Mouse (Mus musculus) spleen, adult 2 months (tissue): ENCODE results near the gene Zfp433. TPM values are rescaled to one million over a fixed set of nuclear protein-coding genes. Genes with fewer than 3 reads are reported as not detected.
"Not testable (repeated sequence)": the region's sequence is repeated elsewhere in the genome, so short reads cannot be mapped to it uniquely, and the experiment has no call there.

Experiments used
- DNase-seq, 2 experiments: peaks; one replicate each; pipeline versions ENCODE4 v3.0.0 to v3.0.0-alpha.2; 2012 to 2021; ENCODE audit warnings: low spot score in 2 of 2, low read depth in 1 of 2
- H3K27ac ChIP-seq: fragments of 200-500 bp; 2 replicates; pipeline ENCODE4 v1.5.1; 2012; ENCODE audit warnings: low read length, inconsistent platforms; ENCODE audit not compliant: insufficient read depth
- H3K27me3 ChIP-seq: fragments of 200-500 bp; 2 replicates; pipeline ENCODE4 v1.6.1; 2012; ENCODE audit warnings: mild to moderate bottlenecking, moderate library complexity, low read length, inconsistent platforms; ENCODE audit not compliant: control insufficient read depth, insufficient read depth
- H3K36me3 ChIP-seq: fragments of 200-500 bp; 2 replicates; pipeline ENCODE4 v1.6.1; 2012; ENCODE audit warnings: mild to moderate bottlenecking, low read length, inconsistent platforms; ENCODE audit not compliant: control insufficient read depth, insufficient read depth
- H3K4me1 ChIP-seq: fragments of 200-500 bp; 2 replicates; pipeline ENCODE4 v1.6.1; 2011; ENCODE audit warnings: inconsistent platforms; ENCODE audit not compliant: control insufficient read depth, insufficient read depth, insufficient read length
- H3K4me3 ChIP-seq: fragments of 200-500 bp; 2 replicates; pipeline ENCODE4 v1.5.1; 2011; ENCODE audit warnings: mild to moderate bottlenecking, inconsistent platforms; ENCODE audit not compliant: insufficient read depth, insufficient read length; ENCODE audit errors: extremely low read depth
- CTCF ChIP-seq: fragments of 200-500 bp; IDR thresholded peaks from 2 replicates; pipeline ENCODE4 v1.5.1; 2011; ENCODE audit warnings: mild to moderate bottlenecking, inconsistent platforms; ENCODE audit not compliant: insufficient read depth, insufficient read length, insufficient replicate concordance; ENCODE audit errors: extremely low read depth
- POLR2A ChIP-seq: fragments of 200-500 bp; IDR thresholded peaks from 2 replicates; pipeline ENCODE4 v1.6.1; 2011; ENCODE audit warnings: low read depth, low read length, inconsistent platforms
- WGBS: fragments of 180-500 bp; shearing (Covaris S2); methylation state at CpG from one replicate; pipeline ENCODE4 v1.1.7; 2018; 5-methylcytosine and 5-hydroxymethylcytosine counted together
- polyA plus RNA-seq: library from polyadenylated mRNA; depleted of rRNA; stranded (reverse); fragments of >200 nt; gene quantifications from 2 replicates; pipeline ENCODE4 v1.2.3, GENCODE M21; 2012; rRNA removed

Zfp433 gene
- 0.34 and 0.41 TPM in 2 replicates for polyA plus RNA-seq

DNA sequence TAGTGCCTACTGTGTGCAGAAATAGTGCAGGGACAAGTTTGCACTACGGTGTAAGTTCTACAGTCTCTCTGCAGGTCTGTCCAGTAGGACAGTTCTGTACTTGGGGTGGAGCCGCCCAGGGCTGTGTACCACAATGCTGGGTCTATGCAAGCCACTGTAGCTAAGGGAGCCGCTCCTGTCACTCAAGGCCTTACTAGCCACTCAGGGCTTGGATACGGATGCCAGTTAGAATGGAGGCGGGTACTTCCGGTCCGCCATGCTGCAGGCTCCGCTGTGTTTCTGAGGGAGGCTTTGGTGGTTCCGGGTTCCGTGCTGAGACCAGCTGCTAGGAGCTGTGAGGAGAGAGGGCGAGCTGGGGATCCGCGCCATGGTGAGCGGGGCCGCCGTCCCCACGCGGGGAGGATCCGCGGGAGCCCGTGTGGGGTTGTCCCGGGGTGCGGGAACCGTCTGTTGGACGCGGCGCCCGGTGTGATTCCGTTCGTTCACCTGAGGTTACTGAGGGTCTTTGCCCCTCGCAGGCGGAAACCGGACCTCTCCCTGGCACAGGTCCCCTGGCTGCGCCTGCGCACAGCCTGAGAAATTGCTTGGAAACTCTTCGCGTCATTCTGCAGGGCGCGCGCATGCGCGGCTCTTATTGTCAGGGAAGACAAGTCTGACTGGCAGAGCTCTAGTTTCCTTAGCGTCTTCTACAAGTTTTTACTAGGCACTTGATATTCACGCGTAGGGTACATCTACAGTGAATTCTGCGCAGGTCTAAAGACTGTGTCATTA lies at the start of gene Zfp433:
TSS of gene Zfp433 (plus strand) at position 295 of the 771 bp plus-strand sequence.
- WGBS, result no CpG with 5 or more reads among the region's 46 CpGs
- not testable (repeated sequence) for H3K4me1 ChIP-seq, H3K27ac ChIP-seq, H3K4me3 ChIP-seq, H3K36me3 ChIP-seq, DNase-seq, H3K27me3 ChIP-seq

- TF ChIP-seq CTCF (no peak), POLR2A (no peak)
- Histone ChIP-seq H3K4me3 (no peak overlapping the region), H3K27me3 (no peaks in the 10 kb centered on the region), H3K4me1 (no peaks in the 10 kb centered on the region), H3K27ac (no peak overlapping the region), H3K36me3 (peaks cover 3% of the 10 kb centered on the region)
- no peak for DNase-seq
- 96% methylated on average over 10 of the region's 10 CpGs for WGBS
Measured at GRCm38 (mm10) chr10:81655178-81655577, 49.4 kb upstream of the Zfp433 start.

DNA sequence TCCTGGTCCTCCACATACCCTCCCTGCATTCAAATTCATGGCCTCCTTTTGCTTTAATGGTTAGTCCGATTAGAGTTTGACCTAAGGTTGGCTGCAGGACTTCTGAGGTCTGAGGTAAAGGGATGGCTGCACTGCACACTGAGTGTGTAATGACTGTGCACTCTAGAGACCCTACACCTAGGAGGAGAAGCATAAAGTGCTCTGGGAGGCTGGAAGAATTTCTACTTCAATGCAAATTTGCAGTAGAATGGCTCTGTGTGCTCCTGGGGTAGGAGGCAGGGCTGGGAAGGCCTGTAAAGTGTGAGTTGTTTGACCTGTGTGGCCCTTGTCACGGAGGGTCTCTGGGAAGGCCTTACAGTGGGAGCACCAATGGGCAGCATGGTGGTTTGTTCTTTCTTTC lies 48.5 kb upstream of the Zfp433 start:
- DNase-seq, result no peak
- H3K36me3 ChIP-seq, result peaks cover 3% of the 10 kb centered on the region

GRCm38 (mm10) chr10:81687114-81687513 lies 17.5 kb upstream of the Zfp433 start:
- no CpG with 5 or more reads among the region's 18 CpGs for WGBS
- not testable (repeated sequence) for H3K36me3 ChIP-seq, H3K4me3 ChIP-seq

More for the DNA sequence above, 48.5 kb upstream of the Zfp433 start:
- no peaks in the 10 kb centered on the region for H3K27me3 ChIP-seq
- TF ChIP-seq POLR2A (no peak), CTCF (no peak)
- H3K4me1 ChIP-seq, result no peaks in the 10 kb centered on the region
- H3K4me3 ChIP-seq, result no peak overlapping the region
- 97% methylated on average over 2 of the region's 2 CpGs for WGBS
- no peak overlapping the region for H3K27ac ChIP-seq

GRCm38 (mm10) chr10:81770506-81771403 lies 66.1 kb downstream of the Zfp433 start, which contains the start of gene Gm3055:
Gene Gm3055 (minus strand): TSS chr10:81771161.
- not testable (repeated sequence) for H3K27ac ChIP-seq, H3K4me3 ChIP-seq, H3K4me1 ChIP-seq, H3K27me3 ChIP-seq, DNase-seq, H3K36me3 ChIP-seq
- no CpG with 5 or more reads among the region's 43 CpGs for WGBS

More at GRCm38 (mm10) chr10:81687114-81687513, 17.5 kb upstream of the Zfp433 start:
- DNase-seq, H3K27me3 ChIP-seq, H3K27ac ChIP-seq, H3K4me1 ChIP-seq: not testable (repeated sequence)

- not testable (repeated sequence) for H3K4me1 ChIP-seq, DNase-seq, H3K36me3 ChIP-seq, H3K4me3 ChIP-seq, H3K27ac ChIP-seq, H3K27me3 ChIP-seq
- WGBS, result no CpG with 5 or more reads among the region's 3 CpGs
Measured at GRCm38 (mm10) chr10:81771404-81771777, 66.8 kb downstream of the Zfp433 start.

Other genes with a start within 250 kb of the Zfp433 start
- gene Nfic, start 249.2 kb upstream of the Zfp433 start, polyA plus RNA-seq, result 26.0 and 32.4 TPM in 2 replicates
- 0.33 and 0.70 TPM in 2 replicates for gene Celf5, start 222.1 kb upstream of the Zfp433 start, polyA plus RNA-seq
- 198 and 259 TPM in 2 replicates for gene Ncln, start 208.4 kb upstream of the Zfp433 start, polyA plus RNA-seq
- 127 and 168 TPM in 2 replicates for gene S1pr4, start 204.7 kb upstream of the Zfp433 start, polyA plus RNA-seq
- gene Gna15, start 180.6 kb upstream of the Zfp433 start, polyA plus RNA-seq, result 14.8 and 15.1 TPM in 2 replicates
- 33.8 and 38.9 TPM in 2 replicates for gene Gna11, start 159.6 kb upstream of the Zfp433 start, polyA plus RNA-seq
- gene Aes, start 145.3 kb upstream of the Zfp433 start, polyA plus RNA-seq, result 702 and 1,172 TPM in 2 replicates
- 49.9 and 58.6 TPM in 2 replicates for gene Tle2, start 130.3 kb upstream of the Zfp433 start, polyA plus RNA-seq
- 14.3 and 15.6 TPM in 2 replicates for gene Tle6, start 103.8 kb upstream of the Zfp433 start, polyA plus RNA-seq
- 1.8 TPM in 2 replicates for gene BC025920, start 98.6 kb upstream of the Zfp433 start, polyA plus RNA-seq
- gene Sirt6, start 77.0 kb upstream of the Zfp433 start, polyA plus RNA-seq, result 30.3 and 39.4 TPM in 2 replicates
- gene Ankrd24, start 76.3 kb upstream of the Zfp433 start, polyA plus RNA-seq, result 14.0 and 17.8 TPM in 2 replicates
- 0.29 and 0.40 TPM in 2 replicates for gene Gm10778, start 55.8 kb upstream of the Zfp433 start, polyA plus RNA-seq
- 0.39 and 0.41 TPM in 2 replicates for gene Gm3055, start 66.3 kb downstream of the Zfp433 start, polyA plus RNA-seq
- gene Gm4767, start 107.4 kb downstream of the Zfp433 start, polyA plus RNA-seq, result not detected in 2 replicates
- gene Gm32687, start 159.1 kb downstream of the Zfp433 start, polyA plus RNA-seq, result 0.28 TPM in 1 of 2 replicates, not detected in the other
- 0.02 and 0.07 TPM in 2 replicates for gene Zfp781, start 225.7 kb downstream of the Zfp433 start, polyA plus RNA-seq